Mouse (Mus musculus) skeletal muscle tissue, postnatal 0 days (tissue): ENCODE data around the gene Exo1. TPM values are rescaled to one million over a fixed set of nuclear protein-coding genes. Genes with fewer than 3 reads are reported as not detected.

Source experiments
- polyA plus RNA-seq: library from polyadenylated mRNA; unstranded; fragments of >200 nt; fragmentation: Nextera tagmentation; extraction: Ambion mirVana; gene quantifications from 2 replicates; pipeline ENCODE4 v1.2.1, GENCODE M21; 2015

Exo1 gene
- polyA plus RNA-seq = 4.2 and 7.4 TPM in 2 replicates

GRCm38 (mm10) chr1:175880453-175881296 lies at the start of gene Exo1:
Exo1 (plus strand) TSS chr1:175880581.

GRCm38 (mm10) chr1:175920029-175920428 lies 39.6 kb downstream of the Exo1 start, which contains the start of gene Gm38100:
Gm38100 (plus strand) TSS chr1:175920329.

Other genes with a start within 250 kb of the Exo1 start
- gene Opn3, start 187.8 kb upstream of the Exo1 start, polyA plus RNA-seq = 2.0 and 4.8 TPM in 2 replicates
- gene Chml, start 187.7 kb upstream of the Exo1 start, polyA plus RNA-seq = 0.67 and 1.0 TPM in 2 replicates
- gene Wdr64, start 182.0 kb upstream of the Exo1 start, polyA plus RNA-seq = not detected in 2 replicates
- gene Gm38100, start 39.7 kb downstream of the Exo1 start, polyA plus RNA-seq = not detected in 2 replicates
- 0.44 and 0.55 TPM in 2 replicates for gene Rbm8a2, start 98.5 kb downstream of the Exo1 start, polyA plus RNA-seq